Mouse (Mus musculus) lung, postnatal 0 days (tissue): ENCODE results near the gene S1pr1. TPM values are rescaled to one million over a fixed set of nuclear protein-coding genes. Genes with fewer than 3 reads are reported as not detected.

Source experiments
- ATAC-seq: fragments of 200-750 bp; cut with Nextera tagmentation; 2 replicates; pipeline ENCODE4 v1.8.0; 2017; ENCODE audit warnings: moderate library complexity
- DNase-seq: peaks from one replicate; pipeline ENCODE4 v3.0.0-alpha.2; 2016; ENCODE audit warnings: low spot score
- H3K27ac ChIP-seq: fragments of 300-500 bp; sonication (generic); 2 replicates; pipeline ENCODE4 v1.5.1; 2014; ENCODE audit warnings: antibody characterized with exemption, mild to moderate bottlenecking, low read length, mixed read lengths
- H3K27me3 ChIP-seq: fragments of 300-500 bp; sonication (generic); replicated peaks from 2 replicates; pipeline ENCODE4 v1.6.1; 2014; ENCODE audit warnings: low read length, mixed read lengths; ENCODE audit not compliant: insufficient read depth
- H3K36me3 ChIP-seq: fragments of 300-500 bp; sonication (generic); 2 replicates; pipeline ENCODE4 v1.6.1; 2014; ENCODE audit warnings: low read length, mixed read lengths; ENCODE audit not compliant: insufficient read depth
- H3K4me1 ChIP-seq: fragments of 300-500 bp; sonication (generic); 2 replicates; pipeline ENCODE4 v1.6.1; 2014; ENCODE audit warnings: antibody characterized with exemption, low read depth, low read length, mixed read lengths; ENCODE audit not compliant: insufficient read depth
- H3K4me2 ChIP-seq: fragments of 300-500 bp; sonication (generic); replicated peaks from 2 replicates; pipeline ENCODE4 v1.6.1; 2014; ENCODE audit warnings: low read depth, mild to moderate bottlenecking, low read length, moderate library complexity, mixed read lengths
- H3K4me3 ChIP-seq: fragments of 300-500 bp; sonication (generic); 2 replicates; pipeline ENCODE4 v1.5.1; 2014; ENCODE audit warnings: low read depth, low read length
- H3K9ac ChIP-seq: fragments of 300-500 bp; sonication (generic); replicated peaks from 2 replicates; pipeline ENCODE4 v1.6.1; 2014; ENCODE audit warnings: low read depth, mild to moderate bottlenecking
- H3K9me3 ChIP-seq: fragments of 300-500 bp; sonication (generic); 2 replicates; pipeline ENCODE4 v1.6.1; 2016; ENCODE audit warnings: low read length, mixed read lengths
- CTCF ChIP-seq: IDR thresholded peaks from 2 replicates; pipeline ENCODE4 v1.5.1; 2016; ENCODE audit warnings: antibody characterized with exemption, mild to moderate bottlenecking
- EP300 ChIP-seq: IDR thresholded peaks from 2 replicates; pipeline ENCODE4 v1.6.1; 2016; ENCODE audit warnings: antibody characterized with exemption, mild to moderate bottlenecking, control low read depth
- WGBS: fragments of 180-500 bp; shearing (Covaris S2); extraction: QIAGEN DNeasy Blood & Tissue Kit; methylation state at CpG from one replicate; pipeline ENCODE4 v1.1.7; 2014; 5-methylcytosine and 5-hydroxymethylcytosine counted together
- polyA plus RNA-seq: library from polyadenylated mRNA; unstranded; fragments of >200 nt; fragmentation: Nextera tagmentation; extraction: Ambion mirVana; gene quantifications from 2 replicates; pipeline ENCODE4 v1.2.1, GENCODE M21; 2015

S1pr1 gene
- polyA plus RNA-seq, 1 experiment from 2014 or later, result 100 TPM

DNA sequence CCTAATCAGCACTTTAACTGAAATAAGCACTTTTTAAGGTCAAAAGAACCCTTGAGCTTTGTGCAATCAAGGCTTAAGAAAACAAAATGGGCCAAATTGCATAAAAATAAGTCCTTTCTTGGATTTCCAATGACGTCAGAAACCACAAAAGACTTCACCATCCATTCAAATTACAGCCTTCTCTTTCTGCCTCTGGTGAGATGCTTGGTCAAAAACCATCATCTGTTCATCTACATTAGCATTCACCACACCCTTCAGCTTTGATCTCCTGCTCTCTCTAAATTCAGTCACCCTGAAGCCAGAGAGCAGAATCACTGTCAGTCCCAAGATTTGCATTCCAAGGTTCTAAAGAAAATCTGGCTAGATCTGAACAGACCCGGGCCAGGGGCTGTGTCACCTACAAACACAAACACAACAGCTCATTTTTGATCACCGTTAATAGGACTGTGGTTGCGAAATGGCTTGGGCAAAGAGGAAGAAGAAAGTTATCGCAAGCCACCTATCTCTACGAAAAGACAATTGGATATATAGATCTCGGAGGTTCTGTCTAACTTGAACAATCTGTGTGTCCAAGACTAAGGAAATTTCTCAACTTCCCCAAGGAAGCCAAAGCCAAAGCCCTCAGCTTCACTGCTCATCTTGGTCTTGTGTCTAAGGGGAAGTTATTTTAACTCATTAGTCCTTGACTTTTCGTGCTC, 19.5 kb downstream of the S1pr1 start:
- Histone ChIP-seq H3K9me3 (no peaks in the 10 kb centered on the region), H3K4me1 (no peaks in the 10 kb centered on the region), H3K27ac (no peak overlapping the region), H3K36me3 (no peaks in the 10 kb centered on the region), H3K9ac (no peak overlapping the region), H3K4me3 (no peak overlapping the region), H3K27me3 (no peaks in the 10 kb centered on the region), H3K4me2 (no peak overlapping the region)
- no peak for TF ChIP-seq EP300
- TF ChIP-seq CTCF, result no peak
- DNase-seq (no peak), ATAC-seq (no peak)
- WGBS, result 73% methylated on average over 8 of the region's 8 CpGs

DNA sequence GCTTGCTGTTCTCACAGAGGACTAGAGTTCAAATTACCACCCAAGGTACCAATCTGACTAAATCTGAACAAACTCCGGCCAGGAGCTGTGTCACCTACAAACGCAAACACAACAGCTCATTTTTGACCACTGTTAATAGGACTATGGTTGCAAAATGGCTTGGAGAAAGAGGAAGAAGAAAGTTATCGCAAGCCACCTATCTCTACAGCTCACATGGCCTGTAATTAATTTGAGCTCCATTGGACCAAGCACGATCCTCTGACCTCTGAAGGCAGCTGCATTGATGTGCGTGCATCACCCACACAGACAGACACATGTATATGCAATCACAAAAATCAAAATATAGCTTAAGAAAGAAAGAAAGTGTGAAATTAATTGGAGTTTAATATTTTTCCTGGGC, 20.7 kb downstream of the S1pr1 start:
- TF ChIP-seq CTCF, result no peak
- TF ChIP-seq EP300, result no peak
- Histone ChIP-seq H3K4me1 (no peaks in the 10 kb centered on the region), H3K9me3 (no peaks in the 10 kb centered on the region), H3K9ac (no peak overlapping the region), H3K36me3 (no peaks in the 10 kb centered on the region), H3K27me3 (no peaks in the 10 kb centered on the region), H3K4me3 (no peak overlapping the region), H3K27ac (no peak overlapping the region), H3K4me2 (no peak overlapping the region)
- DNase-seq, result no peak
- WGBS, result 74% methylated on average over 5 of the region's 5 CpGs
- no peak for ATAC-seq

DNA sequence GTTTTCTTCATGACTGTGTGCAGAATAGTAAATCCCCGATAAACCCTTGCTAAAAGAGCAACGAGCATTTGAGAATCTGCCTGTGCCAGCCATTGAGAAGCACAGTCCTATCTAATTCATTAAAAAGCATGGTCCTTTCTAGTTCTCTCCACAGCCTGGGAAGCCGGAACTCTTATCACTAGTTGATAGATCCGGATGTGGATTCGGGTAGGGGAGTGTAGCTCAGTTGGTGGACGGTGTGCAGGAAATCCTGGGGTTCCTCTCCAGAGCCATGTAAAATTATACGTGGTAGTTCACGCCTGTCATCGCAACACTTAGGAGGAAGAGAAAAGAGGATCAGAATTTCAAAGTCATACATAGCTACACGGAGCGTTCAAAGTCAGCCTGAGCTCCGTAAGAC, 21.5 kb downstream of the S1pr1 start:
- H3K27me3 ChIP-seq, result no peaks in the 10 kb centered on the region
- TF ChIP-seq EP300 (no peak), CTCF (no peak)
- no peaks in the 10 kb centered on the region for H3K4me1 ChIP-seq
- H3K27ac ChIP-seq, result peak overlapping the region; percentile 51
- no peak overlapping the region for H3K4me2 ChIP-seq
- no peaks in the 10 kb centered on the region for H3K9me3 ChIP-seq
- WGBS, result 59% methylated on average over 12 of the region's 12 CpGs
- H3K36me3 ChIP-seq, result no peaks in the 10 kb centered on the region
- no peak overlapping the region for H3K9ac ChIP-seq
- H3K4me3 ChIP-seq, result no peak overlapping the region
- no peak for DNase-seq
- peak; percentile 43; the same call in 1 of the 2 replicates for ATAC-seq

DNA sequence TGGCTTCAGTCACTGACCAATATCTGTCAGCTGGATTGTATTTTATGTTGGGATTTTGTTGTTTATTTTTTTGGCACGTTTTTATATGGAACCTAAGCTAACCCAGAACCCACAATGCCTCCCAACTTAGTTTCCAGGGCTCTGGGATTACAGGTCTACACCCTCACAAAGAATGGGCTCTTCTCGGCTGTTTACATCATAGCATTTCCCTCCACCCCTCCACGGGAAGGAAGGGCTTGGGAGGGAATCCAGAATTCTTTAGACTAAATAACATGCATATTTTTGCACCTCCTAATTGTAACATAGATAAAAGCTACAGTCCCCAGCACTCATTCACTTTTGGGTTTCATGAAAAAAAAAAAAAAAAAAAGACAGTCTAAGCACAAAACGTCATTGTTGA, 22.0 kb downstream of the S1pr1 start:
- H3K4me3 ChIP-seq, result no peak overlapping the region
- H3K36me3 ChIP-seq, result no peaks in the 10 kb centered on the region
- WGBS, result 32% methylated on average over 4 of the region's 4 CpGs
- no peak overlapping the region for H3K4me2 ChIP-seq
- no peaks in the 10 kb centered on the region for H3K9me3 ChIP-seq
- DNase-seq (peak; percentile 55), ATAC-seq (peak; percentile 83)
- TF ChIP-seq CTCF, result no peak
- TF ChIP-seq EP300, result peak; percentile 93
- H3K4me1 ChIP-seq, result no peaks in the 10 kb centered on the region
- H3K9ac ChIP-seq, result no peak overlapping the region
- no peaks in the 10 kb centered on the region for H3K27me3 ChIP-seq
- H3K27ac ChIP-seq, result 0 out of 2 replicates have a peak overlapping the region, but pooled peaks have one; percentile 74

DNA sequence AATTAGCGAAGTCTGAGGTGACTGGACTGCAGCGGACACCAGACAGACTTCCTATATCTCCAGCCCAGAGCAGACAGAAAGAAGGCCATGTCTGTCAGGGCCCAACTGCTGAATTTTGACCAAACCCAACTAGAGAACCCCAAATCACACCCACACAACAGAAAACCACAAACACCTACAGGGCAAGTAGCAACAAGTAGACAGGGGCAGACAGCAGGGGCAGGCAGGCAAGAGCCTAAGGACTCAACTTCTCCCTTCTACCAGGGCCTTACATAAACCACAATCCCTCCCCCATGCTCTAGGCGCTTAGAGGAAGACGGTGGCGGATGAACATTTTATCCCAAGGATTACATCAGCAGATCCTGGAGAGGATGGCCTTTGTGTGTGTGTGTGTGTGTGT, 22.5 kb downstream of the S1pr1 start:
- TF ChIP-seq CTCF (no peak), EP300 (no peak)
- Histone ChIP-seq H3K4me1 (no peaks in the 10 kb centered on the region), H3K9me3 (no peaks in the 10 kb centered on the region), H3K36me3 (no peaks in the 10 kb centered on the region), H3K27me3 (no peaks in the 10 kb centered on the region), H3K27ac (peak overlapping the region; percentile 74), H3K9ac (no peak overlapping the region), H3K4me3 (no peak overlapping the region), H3K4me2 (no peak overlapping the region)
- ATAC-seq (peak; percentile 40), DNase-seq (no peak)
- WGBS, result 66% methylated on average over 5 of the region's 5 CpGs

DNA sequence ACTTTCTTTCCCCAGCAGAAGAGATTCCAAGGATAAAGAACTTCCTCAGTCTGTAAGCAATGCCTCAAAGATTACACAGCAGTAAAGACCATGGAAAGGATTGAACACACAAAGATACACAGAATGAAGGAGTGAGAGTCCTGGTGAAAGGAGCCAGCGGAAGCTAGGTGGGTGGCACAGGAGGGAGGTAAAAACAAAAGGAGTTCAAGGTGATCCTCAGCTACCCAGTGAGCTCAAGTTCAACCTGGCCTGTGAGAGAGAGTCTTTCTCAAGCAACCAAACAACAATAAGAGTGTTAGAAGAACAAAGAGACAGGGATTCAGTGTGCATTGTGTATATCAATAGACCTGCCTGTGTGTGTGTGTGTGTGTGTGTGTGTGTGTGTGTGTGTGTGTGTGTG, 25.0 kb downstream of the S1pr1 start:
- Histone ChIP-seq H3K9ac (no peak overlapping the region), H3K4me1 (no peaks in the 10 kb centered on the region), H3K4me2 (no peak overlapping the region), H3K36me3 (no peaks in the 10 kb centered on the region), H3K27me3 (no peaks in the 10 kb centered on the region), H3K9me3 (no peaks in the 10 kb centered on the region), H3K4me3 (no peak overlapping the region), H3K27ac (no peak overlapping the region)
- 88% methylated on average over 1 of the region's 1 CpGs for WGBS
- no peak for ATAC-seq
- TF ChIP-seq CTCF, result no peak
- no peak for TF ChIP-seq EP300
- no peak for DNase-seq
